Mouse (Mus musculus) hindbrain, embryonic 12.5 days (tissue): ENCODE results near the gene Gm17535. TPM values are rescaled to one million over a fixed set of nuclear protein-coding genes. Genes with fewer than 3 reads are reported as not detected.
A peak's percentile ranks its signal among the peaks of the same experiment; 100 is the strongest.
"Not testable (repeated sequence)": the region's sequence is repeated elsewhere in the genome, so short reads cannot be mapped to it uniquely, and the experiment has no call there.

ENCODE experiments used
- ATAC-seq: fragments of 200-750 bp; cut with Nextera tagmentation; 2 replicates; pipeline ENCODE4 v1.8.0; 2017; ENCODE audit warnings: moderate TSS enrichment; ENCODE audit not compliant: low FRiP score
- H3K27ac ChIP-seq: fragments of 300-500 bp; sonication (generic); 2 replicates; pipeline ENCODE4 v1.5.1; 2016; ENCODE audit warnings: mild to moderate bottlenecking
- H3K27me3 ChIP-seq: fragments of 300-500 bp; sonication (generic); 2 replicates; pipeline ENCODE4 v1.6.1; 2016; ENCODE audit warnings: mild to moderate bottlenecking
- H3K36me3 ChIP-seq: fragments of 300-500 bp; sonication (generic); 2 replicates; pipeline ENCODE4 v1.6.1; 2016; ENCODE audit warnings: mild to moderate bottlenecking
- H3K4me1 ChIP-seq: fragments of 300-500 bp; sonication (generic); 2 replicates; pipeline ENCODE4 v1.6.1; 2016
- H3K4me2 ChIP-seq: fragments of 300-500 bp; sonication (generic); replicated peaks from 2 replicates; pipeline ENCODE4 v1.6.1; 2016; ENCODE audit warnings: mild to moderate bottlenecking
- H3K4me3 ChIP-seq: fragments of 300-500 bp; sonication (generic); 2 replicates; pipeline ENCODE4 v1.5.1; 2016; ENCODE audit warnings: mild to moderate bottlenecking
- H3K9ac ChIP-seq: fragments of 300-500 bp; sonication (generic); 2 replicates; pipeline ENCODE4 v1.6.1; 2016; ENCODE audit warnings: mild to moderate bottlenecking, moderate library complexity
- H3K9me3 ChIP-seq: fragments of 300-500 bp; sonication (generic); replicated peaks from 2 replicates; pipeline ENCODE4 v1.6.1; 2016; ENCODE audit warnings: mild to moderate bottlenecking
- WGBS: fragments of 180-500 bp; shearing (Covaris S2); methylation state at CpG from one replicate; pipeline ENCODE4 v1.1.7; 2016; 5-methylcytosine and 5-hydroxymethylcytosine counted together
- polyA plus RNA-seq: library from polyadenylated mRNA; unstranded; fragments of >200 nt; fragmentation: Nextera tagmentation; extraction: Ambion mirVana; gene quantifications from 2 replicates; pipeline ENCODE4 v1.2.1, GENCODE M21; 2016

The Gm17535 gene
- not detected in 2 replicates for polyA plus RNA-seq

DNA sequence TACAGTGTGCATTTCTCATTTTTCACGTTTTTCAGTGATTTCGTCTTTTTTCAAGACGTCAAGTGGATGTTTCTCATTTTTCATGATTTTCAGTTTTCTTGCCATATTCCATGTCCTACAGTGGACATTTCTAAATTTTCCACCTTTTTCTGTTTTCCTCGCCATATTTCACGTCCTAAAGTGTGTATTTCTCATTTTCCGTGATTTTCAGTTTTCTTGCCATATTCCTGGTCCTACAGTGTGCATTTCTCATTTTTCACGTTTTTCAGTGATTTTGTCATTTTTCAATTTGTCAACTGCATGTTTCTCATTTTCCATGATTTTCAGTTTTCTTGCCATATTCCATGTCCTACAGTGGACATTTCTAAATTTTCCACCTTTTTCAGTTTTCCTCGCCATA lies at the start of gene Gm17535:
Gene Gm17535 (plus strand): TSS at position 301 of the 400 bp plus-strand sequence.
- H3K4me2 ChIP-seq, H3K27ac ChIP-seq, H3K4me1 ChIP-seq, H3K4me3 ChIP-seq, H3K9me3 ChIP-seq, H3K36me3 ChIP-seq, H3K27me3 ChIP-seq, ATAC-seq, H3K9ac ChIP-seq: not testable (repeated sequence)
- WGBS: 38% methylated on average over 1 of the region's 8 CpGs

- ATAC-seq, H3K9me3 ChIP-seq, H3K4me3 ChIP-seq, H3K27ac ChIP-seq, H3K27me3 ChIP-seq, H3K4me2 ChIP-seq, H3K36me3 ChIP-seq, H3K4me1 ChIP-seq, H3K9ac ChIP-seq: not testable (repeated sequence)
- 72% methylated on average over 12 of the region's 12 CpGs for WGBS
Measured at GRCm38 (mm10) chr9:3000445-3000972, 33.9 kb upstream of the Gm17535 start, which contains the start of gene Gm10722. Gene Gm10722, plus strand, starts transcription at chr9:3000922.

- not testable (repeated sequence) for H3K4me2 ChIP-seq, H3K36me3 ChIP-seq, H3K9ac ChIP-seq, H3K27me3 ChIP-seq, H3K4me3 ChIP-seq, H3K9me3 ChIP-seq, H3K27ac ChIP-seq, H3K4me1 ChIP-seq, ATAC-seq
- WGBS: 63% methylated on average over 8 of the region's 8 CpGs
Measured at GRCm38 (mm10) chr9:3001006-3001405, 33.4 kb upstream of the Gm17535 start.

GRCm38 (mm10) chr9:3001948-3002659 lies 32.3 kb upstream of the Gm17535 start:
- not testable (repeated sequence) for H3K27me3 ChIP-seq, H3K9ac ChIP-seq, H3K27ac ChIP-seq, H3K4me3 ChIP-seq, H3K36me3 ChIP-seq, H3K4me2 ChIP-seq, H3K9me3 ChIP-seq, H3K4me1 ChIP-seq
- ATAC-seq: peak; percentile 90
- 67% methylated on average over 9 of the region's 11 CpGs for WGBS

DNA sequence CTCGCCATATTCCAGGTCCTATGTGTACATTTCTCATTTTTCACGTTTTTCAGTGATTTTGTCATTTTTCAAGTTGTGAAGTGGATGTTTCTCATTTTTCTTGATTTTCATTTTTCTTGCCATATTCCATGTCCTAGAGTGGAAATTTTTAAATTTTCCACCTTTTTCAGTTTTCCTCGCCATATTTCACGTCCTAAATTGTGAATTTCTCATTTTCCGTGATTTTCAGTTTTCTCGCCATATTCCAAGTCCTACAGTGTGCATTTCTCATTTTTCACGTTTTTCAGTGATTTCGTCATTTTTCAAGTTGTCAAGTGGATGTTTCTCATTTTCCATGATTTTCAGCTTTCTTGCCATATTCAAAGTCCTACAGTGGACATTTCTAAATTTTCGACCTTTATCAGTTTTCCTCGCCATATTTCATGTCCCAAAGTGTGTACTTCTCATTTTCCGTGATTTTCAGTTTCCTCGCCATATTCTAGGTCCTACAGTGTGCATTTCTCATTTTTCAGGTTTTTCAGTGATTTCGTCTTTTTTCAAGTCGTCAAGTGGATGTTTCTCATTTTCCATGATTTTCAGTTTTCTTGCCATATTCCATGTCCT lies 31.5 kb upstream of the Gm17535 start, which contains the start of gene Gm11168:
Gene Gm11168 (plus strand): TSS at position 553 of the 603 bp plus-strand sequence.
- H3K9ac ChIP-seq, H3K4me2 ChIP-seq, H3K9me3 ChIP-seq, H3K36me3 ChIP-seq, H3K4me3 ChIP-seq, H3K27ac ChIP-seq, H3K4me1 ChIP-seq, ATAC-seq, H3K27me3 ChIP-seq: not testable (repeated sequence)
- WGBS: 75% methylated on average over 6 of the region's 14 CpGs

DNA sequence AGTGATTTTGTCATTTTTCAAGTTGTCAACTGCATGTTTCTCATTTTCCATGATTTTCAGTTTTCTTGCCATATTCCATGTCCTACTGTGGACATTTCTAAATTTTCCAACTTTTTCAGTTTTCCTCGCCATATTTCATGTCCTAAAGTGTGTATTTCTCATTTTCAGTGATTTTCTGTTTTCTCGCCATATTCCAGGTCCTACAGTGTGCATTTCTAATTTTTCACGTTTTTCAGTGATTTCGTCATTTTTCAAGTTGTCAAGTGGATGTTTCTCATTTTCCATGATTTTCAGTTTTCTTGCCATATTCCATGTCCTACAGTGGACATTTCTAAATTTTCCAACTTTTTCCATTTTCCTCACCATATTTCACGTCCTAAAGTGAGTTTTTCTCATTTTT lies 28.2 kb upstream of the Gm17535 start:
- H3K9me3 ChIP-seq, H3K27ac ChIP-seq, H3K27me3 ChIP-seq, ATAC-seq, H3K36me3 ChIP-seq, H3K4me2 ChIP-seq, H3K4me1 ChIP-seq, H3K4me3 ChIP-seq, H3K9ac ChIP-seq: not testable (repeated sequence)
- 79% methylated on average over 1 of the region's 5 CpGs for WGBS

GRCm38 (mm10) chr9:3006636-3007035 lies 27.8 kb upstream of the Gm17535 start:
- WGBS: 73% methylated on average over 8 of the region's 8 CpGs
- not testable (repeated sequence) for H3K9ac ChIP-seq, H3K36me3 ChIP-seq, H3K9me3 ChIP-seq, H3K4me2 ChIP-seq, H3K4me1 ChIP-seq, H3K4me3 ChIP-seq, H3K27me3 ChIP-seq, H3K27ac ChIP-seq
- peak; percentile 77 for ATAC-seq

- 78% methylated on average over 8 of the region's 9 CpGs for WGBS
- H3K9ac ChIP-seq, H3K27me3 ChIP-seq, H3K4me1 ChIP-seq, H3K27ac ChIP-seq, H3K4me3 ChIP-seq, H3K4me2 ChIP-seq, H3K9me3 ChIP-seq, H3K36me3 ChIP-seq: not testable (repeated sequence)
- ATAC-seq: peak; percentile 39; the same call in 1 of the 2 replicates
Measured at GRCm38 (mm10) chr9:3007272-3007671, 27.1 kb upstream of the Gm17535 start.

GRCm38 (mm10) chr9:3009331-3009730 lies 25.1 kb upstream of the Gm17535 start:
- peak; percentile 53 for ATAC-seq
- no CpG with 5 or more reads among the region's 5 CpGs for WGBS

DNA sequence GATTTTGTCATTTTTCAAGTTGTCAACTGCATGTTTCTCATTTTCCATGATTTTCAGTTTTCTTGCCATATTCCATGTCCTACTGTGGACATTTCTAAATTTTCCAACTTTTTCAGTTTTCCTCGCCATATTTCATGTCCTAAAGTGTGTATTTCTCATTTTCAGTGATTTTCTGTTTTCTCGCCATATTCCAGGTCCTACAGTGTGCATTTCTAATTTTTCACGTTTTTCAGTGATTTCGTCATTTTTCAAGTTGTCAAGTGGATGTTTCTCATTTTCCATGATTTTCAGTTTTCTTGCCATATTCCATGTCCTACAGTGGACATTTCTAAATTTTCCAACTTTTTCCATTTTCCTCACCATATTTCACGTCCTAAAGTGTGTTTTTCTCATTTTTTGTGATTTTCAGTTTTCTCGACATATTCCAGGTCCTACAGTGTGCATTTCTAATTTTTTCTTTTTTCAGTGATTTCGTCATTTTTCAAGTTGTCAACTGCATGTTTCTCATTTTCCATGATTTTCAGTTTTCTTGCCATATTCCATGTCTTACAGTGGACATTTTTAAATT lies 22.3 kb upstream of the Gm17535 start:
- H3K4me3 ChIP-seq, H3K9ac ChIP-seq, ATAC-seq, H3K4me2 ChIP-seq, H3K36me3 ChIP-seq, H3K9me3 ChIP-seq, H3K4me1 ChIP-seq, H3K27me3 ChIP-seq, H3K27ac ChIP-seq: not testable (repeated sequence)
- WGBS: 85% methylated on average over 3 of the region's 7 CpGs

More at GRCm38 (mm10) chr9:3009331-3009730, 25.1 kb upstream of the Gm17535 start:
- not testable (repeated sequence) for H3K36me3 ChIP-seq, H3K4me3 ChIP-seq, H3K9ac ChIP-seq, H3K4me2 ChIP-seq, H3K27me3 ChIP-seq, H3K9me3 ChIP-seq, H3K27ac ChIP-seq, H3K4me1 ChIP-seq

DNA sequence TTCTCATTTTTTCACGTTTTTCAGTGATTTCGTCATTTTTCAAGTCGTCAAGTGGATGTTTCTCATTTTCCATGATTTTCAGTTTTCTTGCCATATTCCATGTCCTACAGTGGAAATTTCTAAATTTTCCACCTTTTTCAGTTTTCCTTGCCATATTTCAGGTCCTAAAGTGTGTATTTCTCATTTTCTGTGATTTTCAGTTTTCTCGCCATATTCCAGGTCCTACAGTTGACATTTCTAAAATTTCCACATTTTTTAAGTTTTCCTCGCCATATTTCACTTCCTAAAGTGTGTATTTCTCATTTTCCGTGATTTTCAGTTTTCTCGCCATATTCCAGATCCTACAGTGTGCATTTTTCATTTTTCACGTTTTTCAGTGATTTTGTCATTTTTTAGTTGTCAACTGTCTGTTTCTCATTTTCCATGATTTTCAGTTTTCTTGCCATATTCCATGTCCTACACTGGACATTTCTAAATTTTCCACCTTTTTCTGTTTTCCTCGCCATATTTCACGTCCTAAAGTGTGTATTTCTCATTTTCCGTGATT lies 21.6 kb upstream of the Gm17535 start, which contains the start of gene Gm10721:
Gene Gm10721 (plus strand): TSS at position 408 of the 547 bp plus-strand sequence.
- not testable (repeated sequence) for H3K9me3 ChIP-seq, H3K4me3 ChIP-seq, H3K4me1 ChIP-seq, H3K36me3 ChIP-seq, H3K4me2 ChIP-seq, H3K27me3 ChIP-seq, H3K9ac ChIP-seq, H3K27ac ChIP-seq
- WGBS: no CpG with 5 or more reads among the region's 11 CpGs
- peak; percentile 59 for ATAC-seq

DNA sequence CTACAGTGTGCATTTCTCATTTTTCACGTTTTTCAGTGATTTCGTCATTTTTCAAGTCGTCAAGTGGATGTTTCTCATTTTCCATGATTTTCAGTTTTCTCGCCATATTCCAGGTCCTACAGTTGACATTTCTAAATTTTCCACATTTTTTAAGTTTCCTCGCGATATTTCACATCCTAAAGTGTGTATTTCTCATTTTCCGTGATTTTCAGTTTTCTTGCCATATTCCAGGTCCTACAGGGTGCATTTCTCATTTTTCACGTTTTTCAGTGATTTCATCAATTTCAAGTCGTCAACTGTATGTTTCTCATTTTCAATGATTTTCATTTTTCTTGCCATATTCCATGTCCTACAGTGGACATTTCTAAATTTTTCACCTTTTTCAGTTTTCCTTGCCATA lies 19.0 kb upstream of the Gm17535 start, which contains the start of gene Gm10720:
Gene Gm10720 (plus strand): TSS at position 301 of the 400 bp plus-strand sequence.
- not testable (repeated sequence) for ATAC-seq, H3K9ac ChIP-seq, H3K9me3 ChIP-seq, H3K27ac ChIP-seq, H3K36me3 ChIP-seq, H3K4me1 ChIP-seq, H3K4me3 ChIP-seq, H3K4me2 ChIP-seq, H3K27me3 ChIP-seq
- 71% methylated on average over 5 of the region's 9 CpGs for WGBS
